Mouse (Mus musculus) heart, postnatal 0 days (tissue): ENCODE results near the gene Pde7b. TPM values are rescaled to one million over a fixed set of nuclear protein-coding genes. Genes with fewer than 3 reads are reported as not detected.

ENCODE experiments used
- ATAC-seq: fragments of 200-750 bp; cut with Nextera tagmentation; 2 replicates; pipeline ENCODE4 v1.8.0; 2017; ENCODE audit warnings: low read depth, moderate number of reproducible peaks, moderate library complexity; ENCODE audit not compliant: insufficient read depth
- DNase-seq: peaks from one replicate; pipeline ENCODE4 v3.0.0-alpha.2; 2016; ENCODE audit warnings: low spot score
- H3K27ac ChIP-seq: fragments of 300-500 bp; sonication (generic); 2 replicates; pipeline ENCODE4 v1.5.1; 2014; ENCODE audit warnings: low read depth, mild to moderate bottlenecking
- H3K27me3 ChIP-seq: fragments of 300-500 bp; sonication (generic); 2 replicates; pipeline ENCODE4 v1.6.1; 2014; ENCODE audit warnings: low read length, mixed read lengths; ENCODE audit not compliant: control insufficient read depth, insufficient read depth
- H3K36me3 ChIP-seq: fragments of 300-500 bp; sonication (generic); replicated peaks from 2 replicates; pipeline ENCODE4 v1.6.1; 2014; ENCODE audit warnings: low read length, mixed read lengths; ENCODE audit not compliant: control insufficient read depth, insufficient read depth
- H3K4me1 ChIP-seq: fragments of 300-500 bp; sonication (generic); 2 replicates; pipeline ENCODE4 v1.6.1; 2014; ENCODE audit warnings: antibody characterized with exemption; ENCODE audit not compliant: control insufficient read depth, insufficient read depth
- H3K4me2 ChIP-seq: fragments of 300-500 bp; sonication (generic); 2 replicates; pipeline ENCODE4 v1.6.1; 2014; ENCODE audit warnings: low read depth, mild to moderate bottlenecking, low read length, moderate library complexity
- H3K4me3 ChIP-seq: fragments of 300-500 bp; sonication (generic); 2 replicates; pipeline ENCODE4 v1.5.1; 2014; ENCODE audit warnings: low read depth, low read length
- H3K9ac ChIP-seq: fragments of 300-500 bp; sonication (generic); replicated peaks from 2 replicates; pipeline ENCODE4 v1.6.1; 2014; ENCODE audit warnings: low read depth, low read length, mixed read lengths
- H3K9me3 ChIP-seq: fragments of 300-500 bp; sonication (generic); replicated peaks from 2 replicates; pipeline ENCODE4 v1.6.1; 2016; ENCODE audit warnings: low read length; ENCODE audit not compliant: control insufficient read depth
- CTCF ChIP-seq: IDR thresholded peaks from 2 replicates; pipeline ENCODE4 v1.5.1; 2016; ENCODE audit warnings: antibody characterized with exemption, control low read depth, low read depth
- EP300 ChIP-seq: IDR thresholded peaks from 2 replicates; pipeline ENCODE4 v1.6.1; 2016; ENCODE audit warnings: antibody characterized with exemption, low read depth
- WGBS: fragments of 180-500 bp; shearing (Covaris S2); extraction: QIAGEN DNeasy Blood & Tissue Kit; methylation state at CpG from one replicate; pipeline ENCODE4 v1.1.7; 2014; 5-methylcytosine and 5-hydroxymethylcytosine counted together
- polyA plus RNA-seq: library from polyadenylated mRNA; unstranded; fragments of >200 nt; fragmentation: Nextera tagmentation; extraction: Ambion mirVana; gene quantifications from 2 replicates; pipeline ENCODE4 v1.2.1, GENCODE M21; 2015
- total RNA-seq: library from RNA; depleted of rRNA; stranded (reverse); fragments of >200 nt; gene quantifications from 2 replicates; pipeline ENCODE4 v1.2.3, GENCODE M21; 2014; ENCODE audit warnings: low replicate concordance

Gene Pde7b
- total and polyA plus RNA-seq, 2 experiments from 2014 or later = 5.0 to 11.8 TPM

DNA sequence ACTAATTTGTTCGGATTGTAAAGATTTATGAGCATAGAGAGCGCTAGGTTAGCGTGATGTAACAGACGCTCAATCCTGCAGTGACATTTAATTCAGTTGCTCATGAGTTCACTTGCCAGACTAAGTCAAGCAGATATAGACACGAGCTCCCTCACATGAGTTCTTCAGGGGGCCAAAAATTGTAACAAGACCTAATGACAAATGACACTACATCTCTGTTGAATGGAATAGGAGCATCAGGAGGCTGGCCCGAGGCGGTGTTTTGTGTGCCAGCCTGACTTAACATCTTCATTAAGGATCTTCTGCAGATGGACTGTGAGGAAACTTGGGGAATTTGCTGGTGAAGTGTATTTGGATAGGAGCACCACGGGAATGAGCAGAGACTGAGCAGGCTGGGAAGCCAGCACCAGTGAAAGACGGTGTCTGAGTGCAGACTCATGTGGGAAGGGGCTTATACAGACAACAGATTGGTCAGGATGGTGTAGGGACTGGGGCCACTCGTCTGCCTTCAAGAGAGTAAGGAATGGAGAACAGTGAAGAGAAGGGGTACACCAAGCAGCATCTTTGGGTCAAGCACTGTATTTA lies 303.5 kb downstream of the Pde7b start:
- no peak overlapping the region for H3K4me2 ChIP-seq
- H3K27me3 ChIP-seq = no peaks in the 10 kb centered on the region
- no peak for TF ChIP-seq EP300
- no peak for TF ChIP-seq CTCF
- DNase-seq (no peak), ATAC-seq (no peak)
- H3K27ac ChIP-seq = no peak overlapping the region
- 0 out of 2 replicates have a peak, but pooled peaks cover 5% of the 10 kb centered on the region for H3K4me1 ChIP-seq
- no peaks in the 10 kb centered on the region for H3K9me3 ChIP-seq
- H3K9ac ChIP-seq = no peak overlapping the region
- H3K4me3 ChIP-seq = no peak overlapping the region
- no peaks in the 10 kb centered on the region for H3K36me3 ChIP-seq
- WGBS = 89% methylated on average over 10 of the region's 10 CpGs

DNA sequence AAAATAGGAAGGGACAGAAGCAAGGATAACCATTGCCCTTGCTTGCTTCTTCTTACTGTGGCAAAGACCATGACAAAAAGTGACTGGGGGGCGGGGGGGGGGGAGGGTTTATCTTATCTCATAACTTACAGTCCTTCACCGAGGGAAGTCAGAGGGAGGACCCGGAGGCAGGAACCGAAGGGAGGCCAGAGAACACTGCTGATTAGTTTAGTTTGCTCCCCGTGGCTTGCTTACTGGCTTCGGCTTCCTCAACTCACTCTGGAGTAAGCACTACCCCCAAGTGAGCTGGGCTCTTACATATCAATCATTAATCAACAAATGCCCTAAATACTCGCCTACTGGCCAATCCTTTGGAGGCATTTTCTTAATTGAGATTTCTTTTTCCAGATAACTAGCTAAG lies 304.6 kb downstream of the Pde7b start:
- Histone ChIP-seq H3K27ac (no peak overlapping the region), H3K4me1 (0 out of 2 replicates have a peak, but pooled peaks cover 5% of the 10 kb centered on the region), H3K9me3 (no peaks in the 10 kb centered on the region), H3K9ac (no peak overlapping the region), H3K4me2 (no peak overlapping the region), H3K36me3 (no peaks in the 10 kb centered on the region), H3K4me3 (no peak overlapping the region), H3K27me3 (no peaks in the 10 kb centered on the region)
- no peak for DNase-seq
- TF ChIP-seq CTCF (no peak), EP300 (no peak)
- 38% methylated on average over 7 of the region's 7 CpGs for WGBS
- no peak for ATAC-seq

DNA sequence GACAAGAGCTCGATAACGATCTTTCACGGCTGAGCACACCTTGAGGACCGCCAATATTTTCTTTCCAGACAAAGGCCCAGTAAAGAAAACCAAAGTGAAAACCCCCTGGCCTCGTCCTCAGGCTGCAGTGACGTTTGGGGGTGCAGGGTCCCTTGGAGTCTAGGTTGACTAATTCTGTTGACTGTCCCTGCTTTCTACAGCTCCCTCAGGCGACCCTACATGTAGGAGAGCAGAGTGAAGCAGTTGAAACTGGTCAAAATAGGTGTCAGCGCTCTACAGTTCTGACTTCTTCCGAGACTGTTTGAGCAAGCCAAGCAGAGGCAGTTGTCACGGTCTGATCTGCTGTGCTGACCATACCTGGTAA lies 306.0 kb downstream of the Pde7b start:
- H3K36me3 ChIP-seq = no peaks in the 10 kb centered on the region
- TF ChIP-seq CTCF (no peak), EP300 (no peak)
- WGBS = 75% methylated on average over 10 of the region's 10 CpGs
- 0 out of 2 replicates have a peak, but pooled peaks cover 5% of the 10 kb centered on the region for H3K4me1 ChIP-seq
- H3K9me3 ChIP-seq = no peaks in the 10 kb centered on the region
- ATAC-seq (no peak), DNase-seq (no peak)
- no peaks in the 10 kb centered on the region for H3K27me3 ChIP-seq
- H3K4me2 ChIP-seq = no peak overlapping the region
- no peak overlapping the region for H3K4me3 ChIP-seq
- H3K27ac ChIP-seq = no peak overlapping the region
- H3K9ac ChIP-seq = no peak overlapping the region

DNA sequence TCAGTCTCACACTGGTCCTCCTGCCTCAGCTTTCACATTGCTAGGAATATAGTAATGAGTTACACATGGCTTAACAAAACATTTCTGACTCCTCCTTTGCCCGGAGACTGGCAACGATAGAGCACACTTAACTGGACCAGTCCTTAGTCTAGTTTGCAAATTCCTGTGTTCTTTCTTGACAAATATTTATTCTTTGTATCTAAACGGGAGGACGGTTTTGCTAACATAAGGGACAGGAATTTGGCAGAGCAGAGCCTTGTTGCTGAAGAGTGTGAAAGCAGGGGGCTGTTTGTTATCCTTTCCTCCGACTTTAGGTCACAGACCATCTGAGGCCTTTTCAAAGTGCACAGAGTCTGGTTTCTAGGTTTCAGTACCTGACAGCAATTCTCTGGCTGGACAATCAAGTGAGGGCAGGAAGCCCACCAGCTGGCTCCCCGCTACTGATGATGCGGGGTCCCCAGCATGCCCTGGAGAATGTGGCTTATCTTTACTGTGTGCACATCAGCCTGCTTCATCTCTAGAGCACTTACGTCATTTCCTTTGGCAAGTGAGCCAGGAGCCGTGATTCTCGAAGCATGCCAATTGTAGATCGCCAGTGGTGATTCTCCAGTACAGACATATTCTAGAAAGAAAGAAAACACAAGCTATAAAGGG lies 306.5 kb downstream of the Pde7b start:
- H3K36me3 ChIP-seq = no peaks in the 10 kb centered on the region
- DNase-seq (no peak), ATAC-seq (no peak)
- no peak overlapping the region for H3K4me3 ChIP-seq
- H3K4me1 ChIP-seq = 0 out of 2 replicates have a peak, but pooled peaks cover 5% of the 10 kb centered on the region
- no peak overlapping the region for H3K27ac ChIP-seq
- 0 out of 2 replicates have a peak, but pooled peaks cover 2% of the 10 kb centered on the region for H3K9me3 ChIP-seq
- no peak overlapping the region for H3K4me2 ChIP-seq
- TF ChIP-seq EP300 = no peak
- no peak for TF ChIP-seq CTCF
- H3K9ac ChIP-seq = no peak overlapping the region
- no peaks in the 10 kb centered on the region for H3K27me3 ChIP-seq
- 44% methylated on average over 11 of the region's 11 CpGs for WGBS

DNA sequence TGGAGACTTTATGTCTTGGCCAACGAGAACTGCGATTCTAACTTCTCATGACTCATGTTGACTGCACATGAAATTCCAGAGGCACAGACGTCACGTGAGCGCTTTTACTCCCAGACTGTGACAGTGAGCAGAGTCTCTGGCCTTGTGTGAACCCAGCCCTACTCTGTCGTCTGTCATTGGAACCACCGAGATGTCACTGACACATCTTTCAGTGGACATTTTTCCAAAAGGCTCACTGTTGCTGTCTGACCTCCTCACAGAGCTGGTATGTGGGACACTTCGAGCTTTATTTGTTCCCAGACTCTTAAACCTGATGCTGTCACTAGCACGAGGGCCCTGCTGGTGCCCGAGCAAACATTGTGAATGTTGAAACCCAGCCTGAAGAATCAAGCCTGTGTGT lies 315.7 kb downstream of the Pde7b start:
- ATAC-seq = peak; percentile 92

More for the DNA sequence above, 315.7 kb downstream of the Pde7b start:
- Histone ChIP-seq H3K27me3 (no peaks in the 10 kb centered on the region), H3K4me1 (no peaks in the 10 kb centered on the region), H3K27ac (peak overlapping the region; percentile 75), H3K9ac (no peak overlapping the region), H3K9me3 (0 out of 2 replicates have a peak, but pooled peaks cover 4% of the 10 kb centered on the region), H3K4me2 (no peak overlapping the region), H3K36me3 (0 out of 2 replicates have a peak, but pooled peaks cover 4% of the 10 kb centered on the region), H3K4me3 (no peak overlapping the region)
- 35% methylated on average over 10 of the region's 10 CpGs for WGBS
- TF ChIP-seq CTCF (no peak), EP300 (peak; percentile 76; the same call in 1 of the 2 replicates)
- DNase-seq = peak; percentile 89
